Mouse (Mus musculus): ENCODE results near the gene Olfm2. TPM values are rescaled to one million over a fixed set of nuclear protein-coding genes. Genes with fewer than 3 reads are reported as not detected.
A peak's percentile ranks its signal among the peaks of the same experiment; 100 is the strongest.

Gene Olfm2
- total RNA-seq, 1 experiment: 2.2 TPM

DNA sequence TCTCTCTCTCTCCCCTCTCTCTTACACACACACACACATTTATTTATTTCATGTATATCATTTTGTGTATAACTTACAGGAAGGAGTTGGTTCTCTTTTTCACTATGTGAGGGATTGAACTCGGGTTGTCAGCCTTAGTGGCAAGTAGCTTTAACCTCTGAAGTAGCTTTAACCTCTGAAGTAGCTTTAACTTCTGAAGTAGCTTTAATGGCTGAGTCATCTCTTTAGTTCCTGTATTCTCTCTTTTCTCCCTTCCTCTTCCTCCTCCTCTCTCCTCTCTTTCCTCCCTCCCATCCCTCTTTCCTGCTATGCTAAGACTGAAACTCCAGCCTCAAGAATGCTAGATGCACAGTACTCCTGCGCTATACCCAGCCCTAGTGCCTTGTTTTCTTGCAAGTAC is 12.1 kb upstream of the Olfm2 start:
- Histone ChIP-seq H3K36me3 (ENCODE audit: control insufficient read depth, insufficient read depth, low read length, poor library complexity, severe bottlenecking) (no peaks in the 10 kb centered on the region), H3K4me3 (ENCODE audit: insufficient read depth in 1 of 2, low read depth in 1 of 2, low read length in 2 of 2, poor library complexity in 1 of 2, severe bottlenecking in 1 of 2) (no peak overlapping the region), H3K9me3 (ENCODE audit: control insufficient read depth, insufficient read depth, low read depth, low read length) (no peaks in the 10 kb centered on the region), H3K9ac (ENCODE audit: insufficient read depth, low read depth, low read length, poor library complexity, severe bottlenecking) (no peak overlapping the region), H3K4me1 (ENCODE audit: control insufficient read depth in 2 of 2, insufficient read depth in 2 of 2, low read length in 2 of 2, poor library complexity in 1 of 2) (peaks cover 1 to 8% of the 10 kb centered on the region in 2 experiments; a peak in 2 of 4 replicates), H3K27ac (ENCODE audit: insufficient read depth, low read depth, low read length, poor library complexity, severe bottlenecking) (no peak overlapping the region)
- no peak for DNase-seq (ENCODE audit: low read depth, low spot score)
- in situ Hi-C loops (cut with MboI; ENCODE audit: low sequenced_read_pairs in 2 of 2, unreplicated experiment in 2 of 2): no loop called here
- TF ChIP-seq CHD2 (IDR thresholded peaks at IDR 0.05; ENCODE audit: low read depth, low read length) (no peak), HCFC1 (IDR thresholded peaks at IDR 0.05; ENCODE audit: borderline replicate concordance, insufficient read depth, low read length) (no peak), MAFK (IDR thresholded peaks at IDR 0.05; ENCODE audit: insufficient read depth, low read depth, low read length) (no peak), ZC3H11A (IDR thresholded peaks at IDR 0.05; ENCODE audit: borderline replicate concordance, low read depth, low read length) (no peak), ZNF384 (IDR thresholded peaks at IDR 0.05; ENCODE audit: low read depth, low read length) (no peak)

DNA sequence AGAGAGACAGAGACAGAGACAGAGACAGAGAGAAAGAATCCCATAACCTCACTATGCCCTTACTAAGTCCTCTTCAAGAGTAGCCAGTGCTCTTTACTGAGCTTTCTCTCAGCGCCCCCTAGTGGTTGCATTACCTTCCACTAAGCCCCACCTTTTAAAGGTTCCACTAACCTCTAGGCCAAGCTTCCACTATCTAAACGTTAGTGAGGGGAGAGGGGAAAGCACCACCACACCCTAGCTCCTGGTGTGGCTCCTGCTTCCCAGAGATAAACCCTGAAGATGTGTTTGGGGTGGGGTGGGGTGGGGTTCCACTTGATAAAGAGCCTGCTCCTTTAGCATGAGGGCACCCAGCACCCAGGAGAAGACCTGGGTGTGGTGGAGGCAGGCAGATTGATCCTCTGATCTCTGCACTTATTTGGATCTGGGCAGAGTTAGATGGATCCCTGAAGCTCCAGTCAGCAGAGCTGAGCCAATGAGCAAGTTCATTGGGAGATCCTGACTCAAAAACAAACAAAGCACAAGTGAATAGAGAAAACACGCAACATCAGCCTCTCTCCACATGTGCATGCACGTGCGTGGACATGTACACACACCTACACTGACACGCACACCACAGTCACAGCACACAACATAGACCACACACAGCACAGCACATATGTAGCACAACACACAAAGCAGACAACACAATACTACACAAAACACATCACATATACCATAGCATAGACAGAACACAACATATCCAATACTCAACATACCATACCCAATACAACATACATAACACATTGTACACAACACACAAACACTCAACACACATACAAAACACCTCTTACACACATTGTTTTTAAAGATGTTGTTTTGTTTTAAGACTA is 11.2 kb upstream of the Olfm2 start:
- H3K36me3 ChIP-seq (ENCODE audit: control insufficient read depth, insufficient read depth, low read length, poor library complexity, severe bottlenecking): no peaks in the 10 kb centered on the region
- H3K9me3 ChIP-seq (ENCODE audit: control insufficient read depth, insufficient read depth, low read depth, low read length): no peaks in the 10 kb centered on the region
- H3K4me1 ChIP-seq (ENCODE audit: control insufficient read depth in 2 of 2, insufficient read depth in 2 of 2, low read length in 2 of 2, poor library complexity in 1 of 2): peaks cover 1 to 8% of the 10 kb centered on the region in 2 experiments; a peak in 2 of 4 replicates
- TF ChIP-seq ZC3H11A (IDR thresholded peaks at IDR 0.05; ENCODE audit: borderline replicate concordance, low read depth, low read length): no peak
- TF ChIP-seq CHD2 (IDR thresholded peaks at IDR 0.05; ENCODE audit: low read depth, low read length): no peak
- TF ChIP-seq HCFC1 (IDR thresholded peaks at IDR 0.05; ENCODE audit: borderline replicate concordance, insufficient read depth, low read length): no peak
- TF ChIP-seq ZNF384 (IDR thresholded peaks at IDR 0.05; ENCODE audit: low read depth, low read length): no peak
- no peak for TF ChIP-seq MAFK (IDR thresholded peaks at IDR 0.05; ENCODE audit: insufficient read depth, low read depth, low read length)
- in situ Hi-C loops (cut with MboI; ENCODE audit: low sequenced_read_pairs in 2 of 2, unreplicated experiment in 2 of 2): no loop called here
- no peak overlapping the region for H3K27ac ChIP-seq (ENCODE audit: insufficient read depth, low read depth, low read length, poor library complexity, severe bottlenecking)
- no peak overlapping the region for H3K4me3 ChIP-seq (ENCODE audit: insufficient read depth in 1 of 2, low read depth in 1 of 2, low read length in 2 of 2, poor library complexity in 1 of 2, severe bottlenecking in 1 of 2)
- peak; percentile 85 for DNase-seq (ENCODE audit: low read depth, low spot score)
- H3K9ac ChIP-seq (ENCODE audit: insufficient read depth, low read depth, low read length, poor library complexity, severe bottlenecking): no peak overlapping the region

DNA sequence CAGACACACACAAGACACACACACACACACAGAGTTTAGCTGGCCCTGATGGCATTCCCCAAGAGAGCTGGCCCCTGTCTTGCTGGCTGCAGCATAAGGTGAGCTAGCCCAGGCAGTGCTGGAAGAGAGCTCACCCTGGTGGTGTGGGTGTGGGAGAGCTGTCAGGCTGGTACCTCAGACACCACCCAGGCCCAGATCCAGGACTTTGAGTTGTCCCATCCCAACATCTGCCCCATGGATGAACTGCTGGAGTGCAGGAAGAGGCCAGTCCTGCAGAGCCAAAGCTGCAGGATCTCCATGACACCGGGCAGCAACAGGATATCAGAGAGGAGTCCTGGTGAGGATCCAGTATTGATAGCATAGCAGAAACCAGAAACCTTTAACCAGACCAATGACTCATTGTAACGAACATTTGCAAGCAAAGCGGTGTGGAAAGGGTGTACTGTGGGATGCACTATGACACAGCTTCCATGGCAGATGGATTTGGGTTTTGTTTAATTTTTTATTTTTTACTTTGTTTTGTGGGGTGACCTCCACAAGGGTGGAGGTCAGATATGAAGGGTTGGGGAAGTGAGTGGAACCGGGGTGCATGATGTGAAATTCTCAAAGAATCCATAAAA is 10.0 kb upstream of the Olfm2 start:
- DNase-seq (ENCODE audit: low read depth, low spot score): no peak
- Histone ChIP-seq H3K9me3 (ENCODE audit: control insufficient read depth, insufficient read depth, low read depth, low read length) (no peaks in the 10 kb centered on the region), H3K9ac (ENCODE audit: insufficient read depth, low read depth, low read length, poor library complexity, severe bottlenecking) (no peak overlapping the region), H3K4me3 (ENCODE audit: insufficient read depth in 1 of 2, low read depth in 1 of 2, low read length in 2 of 2, poor library complexity in 1 of 2, severe bottlenecking in 1 of 2) (no peak overlapping the region), H3K4me1 (ENCODE audit: control insufficient read depth in 2 of 2, insufficient read depth in 2 of 2, low read length in 2 of 2, poor library complexity in 1 of 2) (peaks cover 1 to 8% of the 10 kb centered on the region in 2 experiments; a peak in 2 of 4 replicates), H3K27ac (ENCODE audit: insufficient read depth, low read depth, low read length, poor library complexity, severe bottlenecking) (no peak overlapping the region), H3K36me3 (ENCODE audit: control insufficient read depth, insufficient read depth, low read length, poor library complexity, severe bottlenecking) (no peaks in the 10 kb centered on the region)
- in situ Hi-C loops (cut with MboI; ENCODE audit: low sequenced_read_pairs in 2 of 2, unreplicated experiment in 2 of 2): no loop called here
- TF ChIP-seq CHD2 (IDR thresholded peaks at IDR 0.05; ENCODE audit: low read depth, low read length) (no peak), HCFC1 (IDR thresholded peaks at IDR 0.05; ENCODE audit: borderline replicate concordance, insufficient read depth, low read length) (no peak), ZC3H11A (IDR thresholded peaks at IDR 0.05; ENCODE audit: borderline replicate concordance, low read depth, low read length) (no peak), ZNF384 (IDR thresholded peaks at IDR 0.05; ENCODE audit: low read depth, low read length) (no peak), MAFK (IDR thresholded peaks at IDR 0.05; ENCODE audit: insufficient read depth, low read depth, low read length) (no peak)

- DNase-seq (ENCODE audit: low read depth, low spot score): no peak
- H3K9ac ChIP-seq (ENCODE audit: insufficient read depth, low read depth, low read length, poor library complexity, severe bottlenecking): no peak overlapping the region
- TF ChIP-seq ZC3H11A (IDR thresholded peaks at IDR 0.05; ENCODE audit: borderline replicate concordance, low read depth, low read length): no peak
- no peak for TF ChIP-seq ZNF384 (IDR thresholded peaks at IDR 0.05; ENCODE audit: low read depth, low read length)
- TF ChIP-seq HCFC1 (IDR thresholded peaks at IDR 0.05; ENCODE audit: borderline replicate concordance, insufficient read depth, low read length): no peak
- TF ChIP-seq CHD2 (IDR thresholded peaks at IDR 0.05; ENCODE audit: low read depth, low read length): no peak
- no peak for TF ChIP-seq MAFK (IDR thresholded peaks at IDR 0.05; ENCODE audit: insufficient read depth, low read depth, low read length)
- in situ Hi-C loops (cut with MboI; ENCODE audit: low sequenced_read_pairs in 2 of 2, unreplicated experiment in 2 of 2): no loop called here
- no peaks in the 10 kb centered on the region for H3K36me3 ChIP-seq (ENCODE audit: control insufficient read depth, insufficient read depth, low read length, poor library complexity, severe bottlenecking)
- H3K4me3 ChIP-seq (ENCODE audit: insufficient read depth in 1 of 2, low read depth in 1 of 2, low read length in 2 of 2, poor library complexity in 1 of 2, severe bottlenecking in 1 of 2): no peak overlapping the region
- no peak overlapping the region for H3K27ac ChIP-seq (ENCODE audit: insufficient read depth, low read depth, low read length, poor library complexity, severe bottlenecking)
- H3K9me3 ChIP-seq (ENCODE audit: control insufficient read depth, insufficient read depth, low read depth, low read length): no peaks in the 10 kb centered on the region
- peaks cover 1 to 3% of the 10 kb centered on the region in 2 experiments; a peak in 2 of 4 replicates for H3K4me1 ChIP-seq (ENCODE audit: control insufficient read depth in 2 of 2, insufficient read depth in 2 of 2, low read length in 2 of 2, poor library complexity in 1 of 2)
Measured at GRCm38 (mm10) chr9:20754335-20754734, 8.2 kb upstream of the Olfm2 start.

Measured in ES-E14 (cell line).